Mouse (Mus musculus): ENCODE measurements around the gene Dnaaf5. TPM values are rescaled to one million over a fixed set of nuclear protein-coding genes. Genes with fewer than 3 reads are reported as not detected.

Gene Dnaaf5
- 9.8 and 10.5 TPM in 2 replicates for polyA plus RNA-seq (2016; fragmentation: Nextera tagmentation; extraction: Ambion mirVana)

- Histone ChIP-seq H3K4me3 (peak within 1 kb of the TSS; percentile 90), H3K9me3 (replicated peaks) (no peaks in the 10 kb centered on the region), H3K36me3 (peaks cover 32% of the 10 kb centered on the region), H3K27me3 (replicated peaks) (no peaks in the 10 kb centered on the region), H3K27ac (ENCODE audit: poor library complexity, severe bottlenecking) (peak within 1 kb of the TSS; percentile 72; the same call in 1 of the 2 replicates), H3K4me2 (peak within 1 kb of the TSS; percentile 95), H3K4me1 (replicated peaks) (peaks cover 21% of the 10 kb centered on the region), H3K9ac (peak within 1 kb of the TSS; percentile 89)
- under 1% methylated on average over 82 of the region's 87 CpGs for WGBS
- peak; percentile 95 for ATAC-seq (ENCODE audit: insufficient number of reproducible peaks, low FRiP score)
Observed at GRCm38 (mm10) chr5:139149681-139150602, at the start of gene Dnaaf5, which contains the start of gene Prkar1b. TSS of gene Dnaaf5 (plus strand) at chr5:139150223. TSS of gene Prkar1b (minus strand) at chr5:139150001.

GRCm38 (mm10) chr5:139101783-139102182, 48.2 kb upstream of the Dnaaf5 start:
- H3K27me3 ChIP-seq (replicated peaks), result 0 out of 2 replicates have a peak, but pooled peaks cover 6% of the 10 kb centered on the region
- H3K9me3 ChIP-seq (replicated peaks), result peaks cover 11% of the 10 kb centered on the region; the same call in 1 of the 2 replicates
- H3K9ac ChIP-seq, result no peak overlapping the region
- H3K27ac ChIP-seq (ENCODE audit: poor library complexity, severe bottlenecking), result no peak overlapping the region
- 0 out of 2 replicates have a peak, but pooled peaks have one; percentile 25 for ATAC-seq (ENCODE audit: insufficient number of reproducible peaks, low FRiP score)
- H3K4me3 ChIP-seq, result no peak overlapping the region
- no peaks in the 10 kb centered on the region for H3K36me3 ChIP-seq
- WGBS, result 59% methylated on average over 6 of the region's 6 CpGs
- no peak overlapping the region for H3K4me2 ChIP-seq
- peaks cover 21% of the 10 kb centered on the region for H3K4me1 ChIP-seq (replicated peaks)

- Histone ChIP-seq H3K9ac (no peak overlapping the region), H3K36me3 (no peaks in the 10 kb centered on the region), H3K4me2 (no peak overlapping the region), H3K27me3 (replicated peaks) (no peaks in the 10 kb centered on the region), H3K4me3 (no peak overlapping the region), H3K4me1 (replicated peaks) (no peaks in the 10 kb centered on the region), H3K27ac (ENCODE audit: poor library complexity, severe bottlenecking) (no peak overlapping the region), H3K9me3 (replicated peaks) (peaks cover 6% of the 10 kb centered on the region; the same call in 1 of the 2 replicates)
- no peak for ATAC-seq (ENCODE audit: insufficient number of reproducible peaks, low FRiP score)
- WGBS, result 69% methylated on average over 9 of the region's 9 CpGs
Observed at GRCm38 (mm10) chr5:139107815-139108214, 42.2 kb upstream of the Dnaaf5 start.

GRCm38 (mm10) chr5:139110140-139110855, 39.7 kb upstream of the Dnaaf5 start:
- WGBS, result 84% methylated on average over 2 of the region's 2 CpGs
- no peak for ATAC-seq (ENCODE audit: insufficient number of reproducible peaks, low FRiP score)

GRCm38 (mm10) chr5:139111991-139112390, 38.0 kb upstream of the Dnaaf5 start:
- H3K27ac ChIP-seq (ENCODE audit: poor library complexity, severe bottlenecking), result no peak overlapping the region
- no peaks in the 10 kb centered on the region for H3K27me3 ChIP-seq (replicated peaks)
- H3K4me2 ChIP-seq, result no peak overlapping the region
- no peak overlapping the region for H3K9ac ChIP-seq
- no peak overlapping the region for H3K4me3 ChIP-seq
- no peaks in the 10 kb centered on the region for H3K9me3 ChIP-seq (replicated peaks)
- ATAC-seq (ENCODE audit: insufficient number of reproducible peaks, low FRiP score), result no peak
- H3K36me3 ChIP-seq, result no peaks in the 10 kb centered on the region
- WGBS, result 75% methylated on average over 9 of the region's 9 CpGs
- H3K4me1 ChIP-seq (replicated peaks), result no peaks in the 10 kb centered on the region

More at GRCm38 (mm10) chr5:139110140-139110855, 39.7 kb upstream of the Dnaaf5 start:
- Histone ChIP-seq H3K9me3 (replicated peaks) (no peaks in the 10 kb centered on the region), H3K9ac (no peak overlapping the region), H3K4me3 (no peak overlapping the region), H3K4me2 (no peak overlapping the region), H3K27ac (ENCODE audit: poor library complexity, severe bottlenecking) (no peak overlapping the region), H3K4me1 (replicated peaks) (no peaks in the 10 kb centered on the region), H3K36me3 (no peaks in the 10 kb centered on the region), H3K27me3 (replicated peaks) (no peaks in the 10 kb centered on the region)

GRCm38 (mm10) chr5:139112418-139112817, 37.6 kb upstream of the Dnaaf5 start:
- Histone ChIP-seq H3K4me2 (no peak overlapping the region), H3K4me1 (replicated peaks) (no peaks in the 10 kb centered on the region), H3K27ac (ENCODE audit: poor library complexity, severe bottlenecking) (no peak overlapping the region), H3K27me3 (replicated peaks) (no peaks in the 10 kb centered on the region), H3K4me3 (no peak overlapping the region), H3K9ac (no peak overlapping the region), H3K36me3 (no peaks in the 10 kb centered on the region), H3K9me3 (replicated peaks) (no peaks in the 10 kb centered on the region)
- 67% methylated on average over 9 of the region's 9 CpGs for WGBS
- no peak for ATAC-seq (ENCODE audit: insufficient number of reproducible peaks, low FRiP score)

GRCm38 (mm10) chr5:139114876-139115275, 35.1 kb upstream of the Dnaaf5 start:
- no peak overlapping the region for H3K4me2 ChIP-seq
- H3K4me3 ChIP-seq, result no peak overlapping the region
- 77% methylated on average over 4 of the region's 4 CpGs for WGBS
- no peaks in the 10 kb centered on the region for H3K36me3 ChIP-seq
- H3K27me3 ChIP-seq (replicated peaks), result no peaks in the 10 kb centered on the region
- H3K4me1 ChIP-seq (replicated peaks), result peaks cover 10% of the 10 kb centered on the region
- no peak overlapping the region for H3K9ac ChIP-seq
- no peak for ATAC-seq (ENCODE audit: insufficient number of reproducible peaks, low FRiP score)
- no peak overlapping the region for H3K27ac ChIP-seq (ENCODE audit: poor library complexity, severe bottlenecking)
- no peaks in the 10 kb centered on the region for H3K9me3 ChIP-seq (replicated peaks)

GRCm38 (mm10) chr5:139115507-139115906, 34.5 kb upstream of the Dnaaf5 start:
- H3K4me3 ChIP-seq, result no peak overlapping the region
- H3K4me2 ChIP-seq, result no peak overlapping the region
- no peaks in the 10 kb centered on the region for H3K36me3 ChIP-seq
- H3K27ac ChIP-seq (ENCODE audit: poor library complexity, severe bottlenecking), result no peak overlapping the region
- no peaks in the 10 kb centered on the region for H3K27me3 ChIP-seq (replicated peaks)
- no peak for ATAC-seq (ENCODE audit: insufficient number of reproducible peaks, low FRiP score)
- peaks cover 10% of the 10 kb centered on the region for H3K4me1 ChIP-seq (replicated peaks)
- 87% methylated on average over 7 of the region's 7 CpGs for WGBS
- H3K9me3 ChIP-seq (replicated peaks), result no peaks in the 10 kb centered on the region
- H3K9ac ChIP-seq, result no peak overlapping the region

GRCm38 (mm10) chr5:139118139-139118960, 31.7 kb upstream of the Dnaaf5 start:
- no peak overlapping the region for H3K9ac ChIP-seq
- H3K36me3 ChIP-seq, result no peaks in the 10 kb centered on the region
- peaks cover 3% of the 10 kb centered on the region; the same call in 1 of the 2 replicates for H3K9me3 ChIP-seq (replicated peaks)
- WGBS, result 61% methylated on average over 5 of the region's 5 CpGs
- no peaks in the 10 kb centered on the region for H3K27me3 ChIP-seq (replicated peaks)
- no peak overlapping the region for H3K4me2 ChIP-seq
- H3K4me3 ChIP-seq, result no peak overlapping the region
- no peak overlapping the region for H3K27ac ChIP-seq (ENCODE audit: poor library complexity, severe bottlenecking)
- peaks cover 10% of the 10 kb centered on the region for H3K4me1 ChIP-seq (replicated peaks)
- peak; percentile 51; the same call in 1 of the 2 replicates for ATAC-seq (ENCODE audit: insufficient number of reproducible peaks, low FRiP score)

- no peak for ATAC-seq (ENCODE audit: insufficient number of reproducible peaks, low FRiP score)
- Histone ChIP-seq H3K27me3 (replicated peaks) (no peaks in the 10 kb centered on the region), H3K4me2 (no peak overlapping the region), H3K4me1 (replicated peaks) (peaks cover 10% of the 10 kb centered on the region), H3K36me3 (no peaks in the 10 kb centered on the region), H3K4me3 (no peak overlapping the region), H3K9ac (no peak overlapping the region), H3K9me3 (replicated peaks) (peaks cover 3% of the 10 kb centered on the region; the same call in 1 of the 2 replicates), H3K27ac (ENCODE audit: poor library complexity, severe bottlenecking) (no peak overlapping the region)
- 54% methylated on average over 2 of the region's 2 CpGs for WGBS
Observed at GRCm38 (mm10) chr5:139118961-139119276, 31.1 kb upstream of the Dnaaf5 start.

Data from heart, embryonic 12.5 days (tissue).